Mouse (Mus musculus) erythroblast, embryonic 14.5 days (primary cell): ENCODE measurements around the gene Eif5b. TPM values are rescaled to one million over a fixed set of nuclear protein-coding genes. Genes with fewer than 3 reads are reported as not detected.

Experiments
- H3K27me3 ChIP-seq: 2 replicates; pipeline ENCODE4 v1.6.1; 2012; ENCODE audit warnings: inconsistent platforms; ENCODE audit not compliant: control insufficient read depth
- H3K36me3 ChIP-seq: 2 replicates; pipeline ENCODE4 v1.6.1; 2012; ENCODE audit warnings: mild to moderate bottlenecking, inconsistent platforms; ENCODE audit not compliant: control insufficient read depth
- H3K4me1 ChIP-seq: 2 replicates; pipeline ENCODE4 v1.6.1; 2012; ENCODE audit warnings: inconsistent platforms; ENCODE audit not compliant: control insufficient read depth
- H3K4me3 ChIP-seq: replicated peaks from 2 replicates; pipeline ENCODE3; 2012; ENCODE audit warnings: moderate library complexity, mild to moderate bottlenecking, inconsistent platforms
- H3K9me3 ChIP-seq: 2 replicates; pipeline ENCODE4 v1.6.1; 2012; ENCODE audit warnings: low read length, inconsistent platforms, mixed read lengths; ENCODE audit not compliant: control insufficient read depth
- GATA1 ChIP-seq: IDR thresholded peaks from 2 replicates; pipeline ENCODE4 v1.6.1; 2012; ENCODE audit warnings: low read length, inconsistent platforms, mixed read lengths
- TAL1 ChIP-seq: IDR thresholded peaks from 3 replicates; pipeline ENCODE4 v1.6.1; 2012; ENCODE audit warnings: low read length, inconsistent platforms, mixed read lengths
- polyA plus RNA-seq: library from polyadenylated mRNA; stranded (reverse); fragments of >175 nt; gene quantifications from 2 replicates; pipeline ENCODE4 v1.2.3, GENCODE M21; 2012

The Eif5b gene
- polyA plus RNA-seq, 1 experiment: 10.1 TPM

DNA sequence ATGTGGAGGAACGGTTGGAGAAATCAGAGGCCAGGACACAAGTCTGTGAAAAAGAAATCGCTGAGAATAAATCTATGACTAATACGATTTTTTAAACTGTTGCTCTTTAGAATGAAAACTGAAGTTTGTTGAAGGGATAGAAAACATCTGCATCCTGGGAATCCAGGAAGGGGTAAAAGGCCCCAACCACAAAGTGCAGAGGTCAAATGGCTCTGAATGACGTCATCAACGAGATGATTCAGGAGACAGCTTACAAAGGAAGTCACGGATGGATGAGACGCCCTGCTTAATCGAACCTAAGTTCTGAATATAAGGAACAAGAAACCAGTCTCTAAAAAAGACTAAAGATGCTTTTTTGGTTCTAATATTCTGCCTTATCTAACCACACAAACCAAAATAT lies 83.5 kb downstream of the Eif5b start:
- no peak overlapping the region for H3K4me3 ChIP-seq
- H3K9me3 ChIP-seq: no peaks in the 10 kb centered on the region
- TF ChIP-seq GATA1: no peak
- no peak for TF ChIP-seq TAL1
- H3K4me1 ChIP-seq: no peaks in the 10 kb centered on the region; the same call in 1 of the 2 replicates
- peaks cover 84% of the 10 kb centered on the region for H3K36me3 ChIP-seq
- H3K27me3 ChIP-seq: no peaks in the 10 kb centered on the region

GRCm38 (mm10) chr1:38103214-38103613 lies 105.4 kb downstream of the Eif5b start:
- H3K9me3 ChIP-seq: no peaks in the 10 kb centered on the region
- TF ChIP-seq GATA1 (no peak), TAL1 (no peak)
- H3K27me3 ChIP-seq: no peaks in the 10 kb centered on the region
- H3K4me1 ChIP-seq: peaks cover 10% of the 10 kb centered on the region
- H3K36me3 ChIP-seq: peaks cover 88% of the 10 kb centered on the region
- H3K4me3 ChIP-seq: no peak overlapping the region

DNA sequence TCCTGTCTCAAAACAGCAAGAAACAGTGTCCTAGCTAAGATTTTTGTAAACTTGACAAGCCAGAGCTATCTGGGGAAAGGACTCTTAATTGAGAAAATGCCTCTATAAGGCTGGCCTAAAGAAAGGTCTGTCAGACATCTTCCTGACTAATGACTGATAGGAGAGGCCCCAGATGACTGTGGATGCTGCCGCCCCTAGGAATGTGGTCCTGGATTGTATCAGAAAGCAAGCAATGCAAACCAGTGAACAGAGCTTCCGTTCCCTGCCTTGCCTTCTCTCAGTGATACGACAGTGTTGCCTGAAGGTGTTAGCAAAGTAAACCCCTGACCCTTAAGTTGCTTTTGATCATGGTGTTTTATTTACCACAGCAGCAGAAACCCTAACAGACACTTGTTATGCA lies 106.0 kb downstream of the Eif5b start:
- TF ChIP-seq GATA1: no peak
- no peak for TF ChIP-seq TAL1
- H3K9me3 ChIP-seq: no peaks in the 10 kb centered on the region
- no peaks in the 10 kb centered on the region for H3K27me3 ChIP-seq
- peaks cover 10% of the 10 kb centered on the region for H3K4me1 ChIP-seq
- peaks cover 86% of the 10 kb centered on the region for H3K36me3 ChIP-seq
- no peak overlapping the region for H3K4me3 ChIP-seq

Other genes starting within 250 kb of the Eif5b start
- 0.03 and 0.04 TPM in 2 replicates for gene Tsga10, start 131.6 kb upstream of the Eif5b start, polyA plus RNA-seq
- not detected in 2 replicates for gene Lipt1, start 126.3 kb upstream of the Eif5b start, polyA plus RNA-seq
- 0.19 TPM in 2 replicates for gene Mitd1, start 107.6 kb upstream of the Eif5b start, polyA plus RNA-seq
- 3.3 and 3.6 TPM in 2 replicates for gene Mrpl30, start 107.5 kb upstream of the Eif5b start, polyA plus RNA-seq
- gene Lyg2, start 81.5 kb upstream of the Eif5b start, polyA plus RNA-seq: not detected in 2 replicates
- not detected in 2 replicates for gene Lyg1, start 40.3 kb upstream of the Eif5b start, polyA plus RNA-seq
- gene Txndc9, start 117 bp upstream of the Eif5b start, polyA plus RNA-seq: 0.46 and 1.1 TPM in 2 replicates
- 0.21 and 0.33 TPM in 2 replicates for gene Rev1, start 131.8 kb downstream of the Eif5b start, polyA plus RNA-seq